Mouse (Mus musculus): ENCODE measurements around the gene Olfr733.

Olfr733 gene

DNA sequence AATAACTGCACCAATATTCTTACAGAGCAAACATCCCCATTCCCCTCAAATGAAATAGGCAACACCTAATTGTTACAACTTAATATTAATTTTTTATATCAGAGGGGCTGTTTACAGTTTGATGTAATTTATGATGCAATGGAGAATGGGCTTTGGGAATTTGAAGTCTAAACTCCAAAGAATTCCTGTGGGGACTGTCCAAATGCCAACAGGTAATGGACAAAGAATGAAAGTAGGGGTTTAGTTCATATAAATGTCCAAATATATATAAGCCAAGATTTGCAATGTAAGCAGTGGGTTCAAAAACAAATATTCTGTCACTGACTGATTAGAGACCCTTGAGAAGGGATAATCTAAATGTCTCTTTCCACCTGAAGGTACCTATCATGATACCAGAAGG, at the start of gene Olfr733:
TSS of gene Olfr733 (minus strand) at position 101 of the 400 bp plus-strand sequence.
- DNase-seq (ENCODE audit: low spot score): no peak

- DNase-seq (ENCODE audit: low spot score): no peak
Measured at GRCm38 (mm10) chr14:50348796-50349195, 47.5 kb upstream of the Olfr733 start, which contains the start of gene Olfr735. Gene Olfr735, minus strand, starts transcription at chr14:50348872.

- DNase-seq (ENCODE audit: low spot score): no peak
Measured at GRCm38 (mm10) chr14:50326661-50327060, 25.3 kb upstream of the Olfr733 start, which contains the start of gene Olfr734. Gene Olfr734, minus strand, starts transcription at chr14:50326761.

- DNase-seq (ENCODE audit: low spot score): no peak
Measured at GRCm38 (mm10) chr14:50284106-50284505, 17.2 kb downstream of the Olfr733 start, which contains the start of gene Olfr732. Gene Olfr732, minus strand, starts transcription at chr14:50284206.
